Mouse (Mus musculus) T-helper 1 cell (primary cell): ENCODE measurements around the gene Rnf151.
"Not testable (repeated sequence)": the region's sequence is repeated elsewhere in the genome, so short reads cannot be mapped to it uniquely, and the experiment has no call there.

Experiments used
- in situ Hi-C: fragments of 300-600 bp; cut with MboI, MseI; formaldehyde crosslinking; loops from one replicate; pipeline ENCODE4 v1.15.1; 2025; ENCODE audit warnings: high pct_unique_total_duplicates

Gene Rnf151

DNA sequence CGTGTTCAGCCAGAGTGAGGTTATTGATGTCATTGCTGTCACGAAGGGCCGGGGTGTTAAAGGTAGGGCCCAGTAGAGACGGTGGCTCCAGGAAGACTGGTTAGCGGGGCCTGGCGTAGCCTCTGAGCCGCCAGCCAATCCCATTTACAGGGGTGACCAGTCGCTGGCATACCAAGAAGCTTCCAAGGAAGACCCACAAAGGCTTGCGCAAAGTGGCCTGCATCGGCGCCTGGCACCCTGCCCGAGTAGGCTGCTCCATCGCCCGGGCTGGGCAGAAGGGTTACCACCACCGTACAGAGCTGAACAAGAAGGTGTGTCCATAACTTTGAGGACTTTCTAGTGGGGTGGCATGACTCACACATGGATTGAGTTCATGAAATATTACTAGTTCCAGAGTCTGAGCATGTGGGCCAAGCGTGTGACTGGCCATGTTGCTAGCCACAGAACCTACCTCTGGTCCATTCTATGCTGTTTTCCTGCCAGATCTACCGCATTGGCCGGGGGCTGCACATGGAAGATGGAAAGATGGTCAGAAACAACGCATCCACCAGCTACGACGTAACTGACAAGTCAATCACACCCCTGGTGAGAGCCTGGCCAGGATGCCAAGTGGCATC lies 15.7 kb upstream of the Rnf151 start:
- in situ Hi-C loops = no loop called here

DNA sequence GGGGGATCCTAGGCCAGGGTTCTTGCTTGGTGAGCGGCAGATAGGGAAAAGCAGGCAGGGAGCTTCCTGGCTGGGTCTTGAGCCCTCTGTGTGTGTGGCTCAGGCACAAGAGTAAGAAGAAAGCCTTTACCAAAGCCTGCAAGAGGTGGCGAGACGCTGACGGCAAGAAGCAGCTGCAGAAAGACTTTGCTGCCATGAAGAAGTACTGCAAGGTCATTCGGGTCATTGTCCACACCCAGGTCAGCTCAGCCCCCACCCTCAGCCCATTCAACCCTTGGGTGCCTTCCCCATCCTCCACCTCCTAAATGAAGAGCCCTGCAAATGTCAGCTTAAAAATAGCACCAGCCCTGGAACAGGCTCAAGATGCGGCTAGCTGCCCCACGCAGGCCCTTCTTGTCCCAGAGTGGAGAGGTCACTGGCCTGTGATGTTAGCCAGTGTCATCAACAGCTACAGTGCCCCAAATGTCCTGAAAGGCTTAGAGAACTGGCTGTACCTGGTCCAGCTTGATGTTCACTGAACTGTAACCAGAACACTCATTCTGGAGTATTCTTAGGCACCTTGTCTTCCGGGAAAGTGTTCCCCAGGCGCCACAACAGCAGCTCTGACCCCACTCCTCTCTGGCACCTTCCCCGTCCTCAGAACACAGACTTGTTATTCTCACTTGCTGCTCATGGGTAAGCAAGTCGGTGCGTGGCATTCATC lies 14.5 kb upstream of the Rnf151 start:
- in situ Hi-C loops = no loop called here

DNA sequence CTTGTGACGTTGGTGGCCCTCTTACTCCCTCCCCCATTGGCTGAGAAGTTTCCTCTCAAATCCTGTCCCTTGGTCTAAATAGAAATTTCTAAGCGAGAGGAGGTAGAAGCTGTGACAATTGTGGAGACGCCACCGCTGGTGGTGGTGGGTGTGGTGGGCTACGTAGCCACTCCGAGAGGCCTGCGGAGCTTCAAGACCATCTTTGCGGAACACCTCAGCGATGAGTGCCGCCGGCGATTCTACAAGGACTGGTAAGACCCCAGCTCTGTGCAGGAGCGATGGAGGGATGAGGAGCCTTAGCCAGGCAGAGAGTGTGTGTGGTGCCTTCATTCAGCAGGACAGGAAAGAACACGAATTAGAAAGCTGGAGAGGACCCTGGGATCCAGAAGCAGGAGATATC lies 12.9 kb upstream of the Rnf151 start:
- in situ Hi-C loops = no loop called here

DNA sequence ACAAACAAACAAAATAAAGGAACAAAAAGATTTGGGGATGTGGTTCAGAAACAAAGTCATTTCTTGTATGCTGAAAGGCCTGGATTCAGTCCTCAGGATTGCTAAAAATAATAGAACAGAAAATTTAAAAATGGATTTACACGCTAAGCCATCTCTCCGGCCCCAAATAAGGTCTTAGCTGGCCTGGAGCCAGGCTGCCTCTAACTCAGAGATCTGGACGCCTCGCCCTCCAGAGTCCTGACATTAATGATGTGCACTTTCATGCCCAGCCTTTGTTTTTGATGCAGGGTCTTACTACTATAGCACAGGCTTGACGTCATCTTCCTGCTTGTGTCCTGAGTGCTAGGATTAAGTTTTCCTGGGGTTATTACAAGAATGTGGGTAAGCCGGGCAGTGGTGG lies 11.2 kb upstream of the Rnf151 start:
- in situ Hi-C loops = no loop called here

DNA sequence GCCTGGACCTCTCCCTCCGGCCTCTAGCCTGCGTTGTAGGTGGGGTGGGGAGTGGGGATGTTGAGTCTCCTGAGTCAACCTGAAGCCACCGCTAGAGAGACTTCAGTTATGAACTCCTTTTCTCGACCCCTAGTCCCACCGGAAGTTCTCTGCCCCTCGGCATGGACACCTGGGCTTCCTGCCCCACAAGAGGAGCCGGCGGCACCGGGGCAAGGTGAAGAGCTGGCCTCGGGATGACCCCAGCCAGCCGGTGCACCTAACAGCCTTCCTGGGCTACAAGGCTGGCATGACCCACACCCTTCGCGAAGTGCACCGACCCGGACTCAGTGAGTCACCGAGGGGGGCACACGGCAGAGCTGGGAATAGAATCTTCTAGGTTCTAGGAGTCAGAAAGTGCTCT lies 10.3 kb upstream of the Rnf151 start:
- in situ Hi-C loops = no loop called here

DNA sequence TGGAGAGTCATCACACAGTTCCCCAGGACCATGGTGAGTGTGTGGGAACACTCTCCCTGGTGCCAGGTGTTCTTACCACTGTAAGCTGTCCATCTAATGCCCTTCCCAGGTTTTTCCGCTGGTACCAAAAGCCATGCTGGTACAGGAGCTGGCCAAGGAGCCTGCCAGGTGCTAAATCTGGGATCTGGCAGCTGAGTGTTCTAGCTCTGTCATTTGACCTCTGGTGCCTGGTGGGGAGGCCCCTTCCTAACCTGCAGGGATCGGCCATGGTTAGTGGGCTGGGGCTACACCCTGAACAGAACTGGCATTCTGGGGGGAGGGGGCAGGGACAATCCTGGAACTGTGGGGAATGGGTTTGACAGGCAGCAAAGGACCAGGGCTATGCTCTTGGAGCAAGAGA lies 9.8 kb upstream of the Rnf151 start, which contains the start of gene Rpl3l:
Gene Rpl3l (plus strand): TSS at position 203 of the 400 bp plus-strand sequence.
- in situ Hi-C loops = no loop called here

DNA sequence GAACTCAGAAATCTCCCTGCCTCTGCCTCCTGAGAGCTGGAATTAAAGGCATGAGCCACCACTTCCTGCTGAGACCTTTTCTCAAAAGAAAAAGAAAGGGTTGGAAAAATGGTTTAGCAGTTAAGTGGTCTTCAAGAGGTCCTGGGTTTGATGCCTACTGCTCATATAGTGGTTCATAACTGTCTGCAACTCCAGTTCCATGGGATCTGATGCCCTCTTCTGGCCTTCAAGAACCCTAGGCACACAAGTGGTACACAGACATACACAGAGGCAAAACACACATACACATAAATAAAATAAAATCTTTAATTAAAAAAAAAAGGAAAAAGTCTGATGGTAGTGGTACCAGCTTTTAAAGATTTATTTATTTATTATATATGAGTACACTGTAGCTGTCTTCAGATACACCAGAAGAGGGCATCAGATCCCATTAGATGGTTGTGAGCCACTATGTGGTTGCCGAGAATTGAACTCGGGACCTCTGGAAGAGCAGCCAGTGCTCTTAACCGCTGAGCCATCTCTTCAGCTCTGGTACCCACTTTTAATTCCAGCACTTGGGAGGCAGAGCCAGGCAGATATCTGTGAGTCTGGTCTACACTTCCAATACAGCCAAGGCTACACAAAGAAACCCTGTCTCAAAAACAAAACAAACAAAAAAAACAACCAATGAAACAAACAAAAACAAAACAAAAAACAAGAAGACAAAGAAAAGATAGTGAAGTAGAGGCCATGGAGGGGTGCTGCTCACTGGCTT lies 8.0 kb upstream of the Rnf151 start:
- in situ Hi-C loops = no loop called here

DNA sequence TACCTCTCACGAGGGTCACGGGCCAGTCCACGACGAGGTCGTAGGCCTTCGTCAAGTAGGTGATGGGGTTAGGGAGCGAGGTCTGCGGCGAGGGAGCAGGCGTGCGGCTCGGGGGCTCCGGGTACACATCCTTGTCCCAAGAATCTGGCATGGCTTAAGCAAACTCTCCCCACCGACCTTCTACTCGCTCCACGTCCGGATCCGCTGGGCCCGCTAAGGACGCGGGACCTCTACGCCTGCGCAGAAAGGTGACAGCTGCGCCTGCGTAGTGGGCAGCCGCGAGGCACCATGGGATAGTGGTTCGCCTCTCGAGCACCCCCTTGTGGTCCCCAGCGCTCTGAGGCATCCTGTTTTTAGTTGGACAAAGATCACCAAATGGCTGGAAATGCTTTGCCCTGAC lies 6.3 kb upstream of the Rnf151 start, which contains the start of gene Ndufb10:
Gene Ndufb10 (minus strand): TSS at position 295 of the 400 bp plus-strand sequence.
- in situ Hi-C loops = no loop called here

DNA sequence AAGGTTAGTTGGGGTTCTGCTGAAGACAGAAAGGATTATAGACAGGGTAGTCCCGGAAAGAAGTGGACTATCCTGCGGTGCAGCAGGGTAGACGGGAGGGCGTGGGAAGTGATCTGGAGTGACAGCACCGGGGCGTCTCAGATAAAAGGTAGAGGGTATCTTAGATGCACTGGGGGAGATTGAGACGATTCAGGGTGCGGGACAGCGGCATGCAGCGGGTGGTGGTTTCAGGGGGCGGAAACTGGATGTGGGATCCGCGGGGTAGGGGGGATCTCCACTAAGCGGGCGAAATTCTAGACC lies 6.0 kb upstream of the Rnf151 start:
- in situ Hi-C loops = no loop called here

DNA sequence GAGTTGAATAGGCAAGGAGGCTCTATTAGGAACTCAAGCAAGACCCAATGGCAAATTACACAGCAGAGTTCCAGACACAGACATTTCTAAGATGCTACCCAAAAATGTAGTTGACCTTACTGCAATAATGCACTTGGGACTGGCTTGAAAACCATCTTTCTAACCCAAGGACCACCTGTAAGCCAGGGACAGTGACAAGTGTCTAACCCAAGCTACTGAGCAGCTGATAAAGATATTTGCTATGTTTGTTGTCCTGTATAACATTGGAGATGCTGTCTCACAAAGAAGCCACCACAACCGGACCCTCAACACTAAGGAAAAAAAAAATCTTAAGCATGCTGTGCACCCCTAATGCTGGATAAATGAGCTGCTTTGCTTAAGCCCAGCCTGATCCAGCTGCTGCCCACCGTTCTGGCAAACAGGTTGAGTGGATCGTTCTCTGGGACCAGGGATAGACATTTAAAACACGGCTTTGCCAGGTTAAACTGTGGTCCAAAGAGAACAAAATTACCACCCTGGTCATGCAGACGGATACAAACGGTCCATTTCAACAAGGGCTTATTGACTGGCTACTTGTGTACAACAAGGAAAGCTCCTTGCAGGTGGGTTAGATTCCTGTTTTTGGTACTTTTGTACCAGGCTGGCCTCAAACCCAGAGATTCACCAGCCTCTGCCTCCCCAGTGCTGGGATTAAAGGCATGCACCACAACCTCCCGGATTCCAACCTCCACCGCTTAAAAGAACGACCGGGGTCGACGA lies 5.4 kb upstream of the Rnf151 start:
- in situ Hi-C loops = no loop called here

DNA sequence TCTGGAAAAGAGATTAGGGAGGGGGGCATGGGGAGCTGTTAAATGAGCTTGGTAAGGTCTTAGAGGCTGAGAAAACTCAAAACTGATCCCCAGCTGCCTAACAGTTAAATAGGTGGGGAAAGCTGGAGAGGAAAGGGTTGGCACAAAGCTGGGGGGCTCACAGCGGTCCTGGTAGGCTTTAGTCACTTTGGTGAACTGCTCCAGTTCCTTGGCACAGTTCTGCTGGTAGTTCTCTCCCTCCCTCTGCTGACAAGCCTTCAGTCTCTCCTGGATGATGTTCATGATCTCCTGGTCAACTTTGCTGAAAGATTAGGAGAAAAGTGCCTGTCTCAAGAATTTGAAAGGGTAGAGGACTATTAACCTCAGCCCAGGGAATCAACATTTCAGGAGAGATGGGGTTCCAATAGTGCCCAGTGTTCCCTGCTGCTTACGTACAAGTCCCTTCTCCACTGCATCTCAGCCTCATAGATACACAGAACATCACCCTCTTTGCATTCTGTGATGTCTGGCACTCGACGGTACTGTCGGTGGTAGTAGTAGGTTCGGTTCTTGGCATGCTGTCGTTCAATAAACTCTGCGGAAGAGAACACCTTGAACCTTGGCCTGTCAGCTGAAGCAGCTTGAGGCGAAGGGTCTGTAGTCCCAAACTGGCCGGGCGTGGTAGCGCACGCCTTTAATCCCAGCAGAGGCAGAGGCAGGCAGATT lies 4.5 kb upstream of the Rnf151 start:
- in situ Hi-C loops = no loop called here

DNA sequence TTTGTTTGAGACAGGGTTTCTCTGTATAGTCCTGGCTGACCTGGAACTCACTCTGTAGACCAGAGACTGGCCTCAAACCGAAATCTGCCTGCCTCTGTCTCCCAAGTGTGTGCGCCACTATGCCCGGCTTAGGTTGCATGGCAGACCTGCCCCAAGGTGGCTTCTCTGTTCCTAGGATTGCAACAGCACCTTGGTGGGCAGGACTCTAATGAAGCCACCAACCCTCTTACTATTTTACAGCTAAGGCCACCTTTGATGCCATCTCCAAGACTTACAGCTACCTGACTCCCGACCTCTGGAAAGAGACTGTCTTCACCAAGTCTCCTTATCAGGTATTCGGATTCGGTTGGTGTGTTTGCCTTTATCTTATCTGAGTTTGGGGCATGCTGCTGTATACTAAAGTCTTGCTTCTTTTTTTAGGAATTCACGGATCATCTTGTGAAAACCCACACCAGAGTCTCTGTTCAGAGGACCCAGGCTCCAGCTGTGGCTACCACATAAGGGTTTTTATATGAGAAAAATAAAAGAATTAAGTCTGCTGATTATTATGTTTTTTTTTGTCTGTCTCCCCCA lies 3.6 kb upstream of the Rnf151 start:
- in situ Hi-C loops = not testable (repeated sequence)

DNA sequence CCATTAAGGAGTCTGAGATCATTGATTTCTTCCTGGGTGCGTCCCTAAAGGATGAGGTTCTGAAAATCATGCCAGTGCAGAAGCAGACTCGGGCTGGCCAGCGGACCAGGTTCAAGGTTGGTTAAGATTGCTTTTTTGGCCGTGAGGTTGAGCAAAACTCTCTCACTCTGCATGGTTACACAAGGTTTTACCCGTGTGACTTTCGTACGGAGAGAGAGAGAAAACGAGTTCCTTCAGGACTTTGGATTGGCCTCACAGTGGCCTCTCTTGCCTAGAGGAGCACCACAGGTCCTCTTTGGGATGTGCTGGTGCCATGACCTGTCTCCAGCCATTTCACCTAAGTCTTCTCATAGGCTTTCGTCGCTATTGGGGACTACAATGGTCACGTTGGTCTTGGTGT lies 2.8 kb upstream of the Rnf151 start:
- in situ Hi-C loops = not testable (repeated sequence)

DNA sequence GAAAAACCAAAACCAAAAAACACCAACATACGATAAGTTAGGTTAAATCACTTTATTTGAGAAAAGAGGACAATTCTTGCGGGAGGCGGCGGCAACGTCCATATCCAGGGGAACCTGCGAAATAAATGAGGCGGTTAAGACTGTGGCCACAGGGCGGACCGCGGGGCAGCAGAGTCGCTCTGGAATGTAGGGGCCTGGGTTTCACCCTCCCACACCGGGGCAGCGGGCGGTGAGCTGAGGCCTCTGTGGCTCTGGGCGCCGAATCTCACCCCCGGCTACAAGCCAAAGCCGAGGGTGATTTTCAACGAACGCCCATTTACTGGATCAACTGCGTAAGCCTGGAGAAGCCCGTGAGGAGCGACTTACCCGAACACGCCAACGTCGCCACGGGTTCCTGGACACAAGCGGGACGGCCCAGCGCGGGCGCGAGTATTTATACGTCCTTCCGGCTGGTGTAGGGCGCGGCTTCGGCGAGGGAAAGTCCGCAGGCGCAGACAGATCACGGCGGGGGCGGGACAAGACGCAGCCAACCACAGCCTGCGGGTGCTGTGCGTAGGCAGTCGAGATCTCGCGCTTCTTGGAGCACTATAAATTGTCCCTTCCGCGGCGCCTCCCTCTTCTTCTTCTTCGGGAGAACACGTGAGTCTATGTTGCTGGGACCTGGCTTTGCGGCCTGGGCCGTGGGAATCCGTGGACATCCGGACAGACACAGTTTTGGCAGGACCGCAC lies 1.8 kb upstream of the Rnf151 start:
- in situ Hi-C loops = no loop called here

DNA sequence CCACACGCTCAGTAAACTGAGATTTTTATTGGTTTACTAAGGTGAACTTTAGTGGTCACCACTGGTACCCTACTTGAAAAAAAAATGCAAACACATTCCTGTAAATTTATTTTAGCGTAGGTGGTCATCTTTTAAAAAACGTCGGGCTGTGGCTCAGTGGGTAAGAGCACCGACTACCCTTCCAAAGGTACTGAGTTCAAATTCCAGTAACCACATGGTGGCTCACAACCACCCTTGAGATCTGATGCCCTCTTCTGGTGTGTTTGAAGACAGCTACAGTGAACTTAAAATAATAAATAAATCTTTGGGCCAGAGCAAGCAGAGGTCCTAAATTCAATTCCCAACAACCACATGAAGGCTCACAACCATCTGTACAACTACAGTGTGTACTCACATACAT lies 1.1 kb upstream of the Rnf151 start:
- in situ Hi-C loops = not testable (repeated sequence)

DNA sequence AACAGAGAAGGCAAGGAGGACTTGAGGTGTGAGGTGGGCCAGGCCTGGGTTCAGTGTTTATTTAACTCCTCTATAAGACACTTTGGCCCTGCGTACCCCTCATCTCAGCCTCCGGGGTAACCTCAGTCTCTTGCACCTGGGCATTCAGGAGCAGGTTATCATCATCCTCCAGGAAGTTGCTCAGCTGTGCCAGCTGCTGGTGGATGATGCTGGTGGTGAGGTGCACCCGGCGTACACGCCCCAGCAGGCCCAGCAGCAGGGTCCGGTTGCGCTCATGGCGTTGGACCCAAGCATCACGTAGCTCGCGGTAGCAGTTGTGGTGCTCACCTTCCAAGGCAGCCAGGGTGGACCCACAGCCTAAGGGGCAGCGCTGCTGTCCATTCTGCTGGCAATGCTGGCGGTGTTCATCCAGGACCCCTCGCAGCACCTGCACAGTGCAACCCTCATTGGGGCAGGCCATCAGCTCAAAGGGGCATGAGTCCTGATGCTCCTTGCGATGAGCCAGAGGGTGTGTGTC lies 1.6 kb downstream of the Rnf151 start:
- in situ Hi-C loops = no loop called here

DNA sequence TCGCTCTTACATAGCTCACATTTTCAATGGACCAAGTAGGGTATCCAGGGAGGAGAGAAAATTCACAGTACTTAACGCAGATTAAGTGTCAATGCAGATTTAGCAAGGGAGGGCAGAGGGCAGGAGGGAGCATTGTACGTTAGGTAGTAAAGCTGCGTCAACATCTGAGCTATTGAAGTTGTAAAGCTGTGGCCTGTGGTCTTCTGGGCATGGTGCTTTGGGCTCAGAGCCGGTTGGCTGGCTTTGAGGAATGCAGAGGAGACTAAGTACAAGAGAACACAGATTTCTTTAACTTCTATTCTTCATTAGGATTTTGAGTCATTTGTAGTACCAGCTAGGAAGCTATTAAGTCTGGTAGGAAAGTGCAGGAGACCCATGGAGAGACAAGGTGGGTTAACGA lies 2.3 kb downstream of the Rnf151 start:
- in situ Hi-C loops = no loop called here

DNA sequence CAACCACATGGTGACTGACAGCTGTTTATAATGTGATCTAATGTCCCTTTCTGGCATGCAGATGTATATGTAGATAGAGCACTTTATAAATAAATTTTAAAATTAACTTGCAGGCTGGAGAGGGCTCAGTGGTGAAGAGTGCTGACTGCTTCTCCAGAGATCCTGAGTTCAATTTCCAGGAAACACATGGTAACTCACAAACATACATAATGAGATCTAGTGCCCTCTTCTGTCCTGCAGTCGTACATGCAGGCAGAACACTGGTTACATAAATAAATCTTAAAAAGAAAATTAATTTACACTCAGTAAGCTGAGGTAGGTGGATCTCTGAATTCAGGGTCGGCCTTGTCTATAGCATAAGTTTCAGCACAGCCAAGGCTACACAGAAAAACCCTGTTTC lies 9.2 kb downstream of the Rnf151 start:
- in situ Hi-C loops = loop anchor here (10.0 kb wide), 1 partner anchor 564 kb away; no protein-coding TSS in a partner anchor

DNA sequence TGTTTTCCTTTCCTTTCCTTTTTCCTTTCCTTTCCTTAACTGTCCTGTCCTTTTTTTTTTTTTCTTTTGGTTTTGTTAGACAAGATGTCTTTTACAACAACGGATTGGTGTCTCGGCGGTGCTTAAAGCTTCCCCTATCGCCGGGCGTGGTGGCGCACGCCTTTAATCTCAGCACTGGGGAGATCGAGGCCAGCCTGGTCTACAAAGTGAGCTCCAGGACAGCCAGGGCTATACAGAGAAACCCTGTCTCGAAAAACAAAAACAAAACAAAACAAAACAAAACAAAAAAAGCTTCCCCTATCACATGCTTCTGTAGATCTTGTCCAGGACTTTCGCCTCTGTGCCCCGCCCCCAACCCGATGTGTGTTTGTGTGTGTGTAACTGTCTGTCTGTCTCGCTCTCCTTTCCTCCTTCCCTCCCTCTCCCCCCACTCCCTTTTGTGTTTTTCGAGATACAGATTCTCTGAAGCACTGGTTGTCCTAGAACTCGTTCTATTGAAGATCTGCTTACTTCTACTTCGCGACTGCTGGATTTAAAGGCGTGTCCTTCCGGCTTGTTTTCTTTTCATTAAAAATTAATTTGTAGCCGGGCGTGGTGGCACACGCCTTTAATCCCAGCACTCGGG lies 9.9 kb downstream of the Rnf151 start:
- in situ Hi-C loops = loop anchor here (10.0 kb wide), 1 partner anchor 563 kb away; no protein-coding TSS in a partner anchor
